Mouse (Mus musculus) liver, embryonic 14.5 days (tissue): ENCODE results near the gene Rgs19. TPM values are rescaled to one million over a fixed set of nuclear protein-coding genes. Genes with fewer than 3 reads are reported as not detected.

Experiments
- ATAC-seq: fragments of 200-750 bp; cut with Nextera tagmentation; 2 replicates; pipeline ENCODE4 v1.8.0; 2017; ENCODE audit warnings: moderate number of reproducible peaks, mild to moderate bottlenecking, moderate library complexity; ENCODE audit not compliant: insufficient read depth
- DNase-seq, 3 experiments: peaks; one replicate each; pipeline ENCODE4 v3.0.0-alpha.2; 2012 to 2013; ENCODE audit warnings: low read depth in 3 of 3, low spot score in 3 of 3
- H3K27ac ChIP-seq: fragments of 300-500 bp; sonication (generic); 2 replicates; pipeline ENCODE4 v1.5.1; 2014; ENCODE audit warnings: moderate library complexity, mild to moderate bottlenecking, control low read depth, inconsistent platforms
- H3K27me3 ChIP-seq: fragments of 300-500 bp; sonication (generic); 2 replicates; pipeline ENCODE4 v1.6.1; 2014; ENCODE audit warnings: mild to moderate bottlenecking, low read length, moderate library complexity; ENCODE audit not compliant: control insufficient read depth, insufficient read depth
- H3K36me3 ChIP-seq: fragments of 300-500 bp; sonication (generic); replicated peaks from 2 replicates; pipeline ENCODE4 v1.6.1; 2014; ENCODE audit warnings: low read depth; ENCODE audit not compliant: control insufficient read depth, insufficient read depth
- H3K4me1 ChIP-seq, 2 experiments: fragments of 200-500 bp in 1 of 2; fragments of 300-500 bp in 1 of 2; sonication (generic) in 1 of 2; replicated peaks; 2 replicates each; pipeline ENCODE4 v1.6.1; 2012 to 2014; ENCODE audit warnings: antibody characterized with exemption in 1 of 2, inconsistent platforms in 1 of 2, low read length in 1 of 2; ENCODE audit not compliant: control insufficient read depth in 2 of 2, insufficient read depth in 2 of 2
- H3K4me2 ChIP-seq: fragments of 300-500 bp; sonication (generic); 2 replicates; pipeline ENCODE4 v1.6.1; 2014; ENCODE audit warnings: low read depth, mild to moderate bottlenecking, control low read depth, moderate library complexity
- H3K4me3 ChIP-seq, 2 experiments: fragments of 200-500 bp in 1 of 2; fragments of 300-500 bp in 1 of 2; sonication (generic) in 1 of 2; 2 replicates each; pipeline ENCODE4 v1.5.1; 2012 to 2014; ENCODE audit warnings: low read depth in 2 of 2, low read length in 2 of 2, mild to moderate bottlenecking in 2 of 2, control low read depth in 1 of 2, inconsistent platforms in 1 of 2, moderate library complexity in 1 of 2; ENCODE audit not compliant: insufficient read depth in 1 of 2
- H3K9ac ChIP-seq: fragments of 300-500 bp; sonication (generic); replicated peaks from 2 replicates; pipeline ENCODE4 v1.6.1; 2014; ENCODE audit warnings: mild to moderate bottlenecking, control low read depth, moderate library complexity
- H3K9me3 ChIP-seq: fragments of 300-500 bp; sonication (generic); 2 replicates; pipeline ENCODE4 v1.6.1; 2016; ENCODE audit warnings: low read length, mixed read lengths; ENCODE audit not compliant: control insufficient read depth
- CTCF ChIP-seq: IDR thresholded peaks from 2 replicates; pipeline ENCODE4 v1.5.1; 2016; ENCODE audit warnings: antibody characterized with exemption, low read depth, control low read depth
- EP300 ChIP-seq: IDR thresholded peaks from 2 replicates; pipeline ENCODE4 v1.6.1; 2016; ENCODE audit warnings: antibody characterized with exemption, low read depth
- WGBS: fragments of 180-500 bp; shearing (Covaris S2); extraction: QIAGEN DNeasy Blood & Tissue Kit; methylation state at CpG from one replicate; pipeline ENCODE4 v1.1.7; 2014; ENCODE audit not compliant: insufficient replicate concordance; 5-methylcytosine and 5-hydroxymethylcytosine counted together
- polyA plus RNA-seq, 2 experiments: library from polyadenylated mRNA; depleted of rRNA in 1 of 2; stranded (reverse) in 1 of 2; unstranded in 1 of 2; fragments of >200 nt; fragmentation: Nextera tagmentation in 1 of 2; extraction: Ambion mirVana in 1 of 2; gene quantifications; 2 replicates each; pipeline versions ENCODE4 v1.2.1 to v1.2.3; 2012 to 2014

Rgs19 gene
- polyA plus RNA-seq, 2 experiments: 20.6 to 21.0 TPM

DNA sequence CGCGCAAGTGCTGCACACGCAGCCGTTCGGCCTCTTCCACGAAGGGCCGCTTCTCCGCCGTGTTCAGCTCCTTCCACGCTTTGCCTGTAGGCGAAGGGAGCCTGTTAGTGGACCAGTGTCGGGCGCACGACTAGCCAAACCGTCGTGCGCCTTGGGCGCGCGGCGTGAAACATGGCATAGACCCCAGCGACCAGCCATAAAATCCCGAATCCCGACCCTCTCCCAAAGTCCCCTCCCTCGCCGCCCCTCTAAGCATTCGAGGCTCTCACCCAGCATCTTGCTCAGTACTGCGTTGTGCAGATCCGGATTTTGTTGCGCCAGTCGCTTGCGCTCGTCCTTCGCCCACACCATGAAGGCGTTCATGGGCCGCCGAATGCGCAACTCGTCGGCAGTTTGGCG lies 22.9 kb downstream of the Rgs19 start:
- TF ChIP-seq CTCF (no peak), EP300 (no peak)
- H3K4me3 ChIP-seq: peak overlapping the region; percentile 15 to 37
- H3K4me1 ChIP-seq: peaks cover 0 to 4% of the 10 kb centered on the region in 2 experiments; a peak in 3 of 4 replicates
- no peak overlapping the region for H3K9ac ChIP-seq
- peak overlapping the region; percentile 24 for H3K4me2 ChIP-seq
- H3K27me3 ChIP-seq: peaks cover 45% of the 10 kb centered on the region
- no peaks in the 10 kb centered on the region for H3K36me3 ChIP-seq
- ATAC-seq (no peak), DNase-seq (no peak)
- WGBS: 2% methylated on average over 41 of the region's 41 CpGs
- H3K27ac ChIP-seq: no peak overlapping the region
- H3K9me3 ChIP-seq: no peaks in the 10 kb centered on the region

DNA sequence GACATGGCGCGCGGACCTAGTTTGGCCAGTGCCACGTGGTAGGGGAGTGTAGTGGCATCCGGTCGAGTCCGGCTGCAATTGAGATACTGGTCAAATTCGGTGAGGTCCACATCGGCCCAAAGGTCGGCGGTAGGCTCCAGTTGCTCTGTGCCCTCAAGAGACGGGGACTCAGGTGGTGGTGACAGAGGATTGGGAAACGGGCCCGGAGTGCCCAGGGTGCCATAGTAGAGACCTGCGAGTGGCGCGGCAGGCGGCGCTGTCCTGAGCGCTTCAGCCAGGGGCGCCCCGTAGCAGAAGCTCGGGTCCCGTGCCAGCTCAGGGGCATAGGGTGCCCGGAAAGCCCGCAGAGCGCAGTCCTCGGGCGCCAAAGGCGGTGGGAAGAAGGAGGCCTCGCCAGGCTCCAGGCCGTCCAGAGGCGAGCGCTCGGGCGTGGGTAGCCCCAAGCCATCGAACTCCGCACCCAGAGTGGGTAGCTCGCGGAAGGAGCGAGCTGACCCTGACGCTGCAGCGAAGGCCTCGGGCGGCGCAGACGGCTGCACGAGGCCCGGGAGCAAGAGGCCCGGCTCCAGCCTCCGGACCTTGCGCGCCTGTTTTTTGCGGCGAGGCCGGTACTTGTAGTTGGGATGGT lies 23.4 kb downstream of the Rgs19 start:
- Histone ChIP-seq H3K36me3 (no peaks in the 10 kb centered on the region), H3K4me3 (peak overlapping the region; percentile 15 to 37), H3K4me2 (peak overlapping the region; percentile 24), H3K4me1 (no peaks in the 10 kb centered on the region), H3K27me3 (peaks cover 45% of the 10 kb centered on the region), H3K27ac (no peak overlapping the region), H3K9me3 (no peaks in the 10 kb centered on the region), H3K9ac (no peak overlapping the region)
- DNase-seq: no peak
- no peak for TF ChIP-seq CTCF
- no peak for TF ChIP-seq EP300
- ATAC-seq: no peak
- WGBS: 5% methylated on average over 55 of the region's 56 CpGs

DNA sequence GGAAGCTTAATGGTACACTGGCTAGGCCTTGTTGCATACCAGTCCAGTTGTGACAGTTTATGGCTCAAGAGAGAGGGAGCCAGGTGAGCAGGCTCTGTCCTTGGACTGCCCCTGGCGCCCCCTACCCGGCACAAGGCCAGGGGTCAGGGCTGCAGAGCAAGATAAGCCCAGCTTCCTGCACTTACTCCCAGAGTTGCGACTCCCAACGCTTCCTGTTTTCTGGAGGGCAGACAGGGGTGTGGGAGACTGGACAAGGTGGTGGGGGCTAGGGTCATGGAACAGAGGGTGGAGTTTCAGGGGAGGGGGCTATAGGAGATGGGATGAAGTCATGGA lies 30.5 kb downstream of the Rgs19 start:
- Histone ChIP-seq H3K27ac (no peak overlapping the region), H3K4me3 (no peak overlapping the region), H3K27me3 (no peaks in the 10 kb centered on the region), H3K9me3 (no peaks in the 10 kb centered on the region), H3K4me1 (peaks cover 0 to 7% of the 10 kb centered on the region in 2 experiments; a peak in 1 of 4 replicates), H3K9ac (no peak overlapping the region), H3K36me3 (no peaks in the 10 kb centered on the region), H3K4me2 (no peak overlapping the region)
- TF ChIP-seq CTCF (no peak), EP300 (no peak)
- DNase-seq (no peak), ATAC-seq (no peak)
- WGBS: 5% methylated on average over 4 of the region's 4 CpGs

DNA sequence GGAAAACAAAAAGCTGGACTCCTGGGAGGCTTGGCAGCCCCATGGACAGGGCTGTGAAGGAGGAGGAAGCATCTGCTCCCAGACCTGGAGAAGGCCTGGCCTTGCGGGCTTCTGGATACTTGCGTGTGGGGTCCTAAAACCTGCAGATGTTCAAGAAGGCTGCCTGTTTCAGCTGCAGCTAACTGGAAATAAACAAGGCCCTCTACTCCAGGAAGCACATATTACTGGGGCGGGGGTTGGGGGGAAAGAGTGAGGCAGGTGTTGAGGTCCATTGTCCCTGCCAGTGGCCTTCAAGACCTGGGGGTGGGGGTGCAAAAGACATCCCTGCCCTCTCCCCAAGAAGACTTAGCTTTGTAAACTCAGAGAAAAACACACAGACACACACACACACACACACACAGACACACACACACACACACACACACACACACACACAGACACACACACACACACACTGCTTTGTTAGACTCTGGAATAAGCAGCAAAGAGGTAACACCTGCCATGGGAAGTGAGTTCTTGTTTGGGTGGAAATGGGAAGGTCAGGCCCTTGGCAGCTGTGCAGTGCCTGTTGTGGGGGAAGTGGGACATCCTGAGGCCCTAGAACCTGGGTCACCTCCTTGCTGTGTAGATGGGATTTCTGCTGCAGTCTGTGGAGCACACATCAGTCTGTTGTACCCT lies 31.0 kb downstream of the Rgs19 start:
- Histone ChIP-seq H3K9ac (no peak overlapping the region), H3K27me3 (no peaks in the 10 kb centered on the region), H3K4me2 (no peak overlapping the region), H3K36me3 (no peaks in the 10 kb centered on the region), H3K27ac (no peak overlapping the region), H3K4me3 (no peak overlapping the region), H3K4me1 (peaks cover 0 to 7% of the 10 kb centered on the region in 2 experiments; a peak in 1 of 4 replicates), H3K9me3 (no peaks in the 10 kb centered on the region)
- 76% methylated on average over 3 of the region's 3 CpGs for WGBS
- ATAC-seq: no peak
- no peak for TF ChIP-seq CTCF
- TF ChIP-seq EP300: no peak
- no peak for DNase-seq

DNA sequence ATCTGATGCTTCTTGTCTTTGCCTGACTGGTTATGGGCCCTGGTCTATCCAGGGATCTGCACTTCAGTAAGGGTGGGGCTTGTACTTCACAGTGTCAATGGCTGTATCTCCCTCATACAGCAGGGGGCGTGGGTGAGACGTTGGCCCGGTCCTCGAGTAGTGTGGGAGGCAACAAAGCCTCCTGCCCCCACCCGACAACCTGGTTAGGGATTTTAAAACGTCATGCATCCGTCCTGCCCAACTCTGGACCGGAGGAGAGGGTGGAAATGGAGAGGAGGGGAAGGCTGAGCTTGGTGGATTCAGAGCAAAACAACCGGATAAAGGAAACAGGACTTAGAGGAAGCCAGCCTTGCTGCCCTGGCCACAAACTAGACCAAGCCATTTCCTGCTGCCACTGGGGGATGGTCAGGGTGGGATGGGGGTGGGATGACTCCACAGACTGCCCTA lies 34.1 kb downstream of the Rgs19 start:
- ATAC-seq (peak; percentile 81), DNase-seq (peak; percentile 33 to 56 (median 44))
- H3K9me3 ChIP-seq: no peaks in the 10 kb centered on the region
- peaks cover 0 to 7% of the 10 kb centered on the region in 2 experiments; a peak in 1 of 4 replicates for H3K4me1 ChIP-seq
- H3K4me3 ChIP-seq: no peak overlapping the region
- H3K27me3 ChIP-seq: no peaks in the 10 kb centered on the region
- 2% methylated on average over 9 of the region's 9 CpGs for WGBS
- H3K4me2 ChIP-seq: 0 out of 2 replicates have a peak overlapping the region, but pooled peaks have one; percentile 9
- H3K27ac ChIP-seq: no peak overlapping the region
- peaks cover 3% of the 10 kb centered on the region; the same call in 1 of the 2 replicates for H3K36me3 ChIP-seq
- TF ChIP-seq EP300: no peak
- TF ChIP-seq CTCF: peak; percentile 76
- H3K9ac ChIP-seq: no peak overlapping the region
